Mouse (Mus musculus) bone marrow, adult 2 months (tissue): ENCODE data around the gene Golga2.

ENCODE experiments used
- CTCF ChIP-seq: fragments of 200-500 bp; IDR thresholded peaks from 2 replicates; pipeline ENCODE4 v1.5.1; 2011; ENCODE audit warnings: low read length, control low read depth; ENCODE audit not compliant: control insufficient read depth, insufficient read depth
- POLR2A ChIP-seq: fragments of 200-500 bp; IDR thresholded peaks from 2 replicates; pipeline ENCODE4 v1.6.1; 2011; ENCODE audit warnings: low read depth, mild to moderate bottlenecking, control low read depth, low read length, borderline replicate concordance; ENCODE audit not compliant: control insufficient read depth

DNA sequence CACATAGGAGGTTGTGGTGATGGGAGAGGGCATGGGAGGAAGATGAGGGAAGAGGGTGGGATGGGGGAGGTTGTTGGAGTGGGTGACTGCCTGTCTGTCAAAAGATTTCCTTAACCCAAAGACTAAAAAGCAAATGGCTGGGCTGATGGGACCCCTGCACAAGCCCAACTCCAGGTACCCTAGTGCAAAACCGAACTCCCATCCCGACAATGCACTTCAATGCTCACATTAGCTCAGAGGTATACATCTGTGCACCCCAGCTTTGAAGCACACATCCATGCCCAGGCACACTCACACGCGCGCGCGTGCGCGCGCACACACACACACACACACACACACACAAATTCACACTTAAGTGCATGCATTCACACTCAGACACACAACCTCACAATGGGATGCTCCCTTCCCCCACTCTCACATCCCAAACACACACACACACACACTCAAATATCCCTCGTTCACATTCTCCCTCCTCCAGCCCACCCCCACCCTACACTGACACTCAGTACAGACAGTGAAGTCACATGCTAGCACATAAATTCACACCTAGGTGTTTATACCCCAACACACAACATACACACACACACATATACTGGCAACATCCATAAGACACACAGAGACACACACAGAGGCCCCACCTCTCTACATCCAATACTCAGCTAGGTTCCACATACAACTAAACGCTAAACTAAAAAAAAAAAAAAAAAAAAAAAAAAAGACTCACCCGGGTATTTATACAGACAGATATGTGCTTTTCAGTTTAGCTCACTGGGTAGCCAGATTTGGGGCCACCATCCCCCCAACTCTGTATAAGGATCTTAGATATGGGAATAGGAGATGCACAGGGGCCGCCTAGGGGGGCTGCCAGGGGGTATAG is 31.8 kb downstream of the Golga2 start:
- TF ChIP-seq CTCF: no peak
- no peak for TF ChIP-seq POLR2A
